Mouse (Mus musculus) cerebellum, adult 11-12 months (tissue): ENCODE measurements around the gene Otud3.
A peak's percentile ranks its signal among the peaks of the same experiment; 100 is the strongest.
"Not testable (repeated sequence)": the region's sequence is repeated elsewhere in the genome, so short reads cannot be mapped to it uniquely, and the experiment has no call there.

Source experiments
- DNase-seq: peaks from one replicate; pipeline ENCODE4 v3.0.0; 2022

The Otud3 gene

GRCm38 (mm10) chr4:138913797-138914196 is at the start of gene Otud3:
TSS of gene Otud3 (minus strand) at chr4:138913945.
- DNase-seq, result peak; percentile 97

- no peak for DNase-seq
Observed at GRCm38 (mm10) chr4:138962719-138963118, 49.0 kb upstream of the Otud3 start.

- DNase-seq, result no peak
Observed at GRCm38 (mm10) chr4:138959926-138960325, 46.2 kb upstream of the Otud3 start.

GRCm38 (mm10) chr4:138959120-138959519 is 45.4 kb upstream of the Otud3 start:
- DNase-seq, result no peak

GRCm38 (mm10) chr4:138958612-138959011 is 44.9 kb upstream of the Otud3 start:
- DNase-seq, result no peak

- no peak for DNase-seq
Observed at GRCm38 (mm10) chr4:138948257-138948656, 34.5 kb upstream of the Otud3 start.

- DNase-seq, result no peak
Observed at GRCm38 (mm10) chr4:138943730-138944129, 30.0 kb upstream of the Otud3 start.

GRCm38 (mm10) chr4:138941966-138942365 is 28.2 kb upstream of the Otud3 start:
- no peak for DNase-seq

- no peak for DNase-seq
Observed at GRCm38 (mm10) chr4:138941401-138941800, 27.7 kb upstream of the Otud3 start.

- DNase-seq, result no peak
Observed at GRCm38 (mm10) chr4:138939481-138939880, 25.7 kb upstream of the Otud3 start.

GRCm38 (mm10) chr4:138938495-138939269 is 24.9 kb upstream of the Otud3 start:
- no peak for DNase-seq

GRCm38 (mm10) chr4:138934456-138935145 is 20.9 kb upstream of the Otud3 start:
- DNase-seq, result no peak

GRCm38 (mm10) chr4:138933862-138934261 is 20.1 kb upstream of the Otud3 start:
- DNase-seq, result no peak

GRCm38 (mm10) chr4:138925561-138925960 is 11.8 kb upstream of the Otud3 start:
- no peak for DNase-seq

- DNase-seq, result peak; percentile 78
Observed at GRCm38 (mm10) chr4:138922131-138922459, 8.3 kb upstream of the Otud3 start.

GRCm38 (mm10) chr4:138921254-138922130 is 7.7 kb upstream of the Otud3 start:
- DNase-seq, result no peak

- DNase-seq, result no peak
Observed at GRCm38 (mm10) chr4:138917282-138917681, 3.5 kb upstream of the Otud3 start.

- no peak for DNase-seq
Observed at GRCm38 (mm10) chr4:138913141-138913787, 481 bp downstream of the Otud3 start.

- DNase-seq, result no peak
Observed at GRCm38 (mm10) chr4:138905624-138906337, 8.0 kb downstream of the Otud3 start.

GRCm38 (mm10) chr4:138899361-138899760 is 14.4 kb downstream of the Otud3 start:
- no peak for DNase-seq

- not testable (repeated sequence) for DNase-seq
Observed at GRCm38 (mm10) chr4:138893789-138894188, 20.0 kb downstream of the Otud3 start.

- peak; percentile 29 for DNase-seq
Observed at GRCm38 (mm10) chr4:138892655-138893054, 21.1 kb downstream of the Otud3 start.
